Mouse (Mus musculus) heart, adult 2 months (tissue): ENCODE results near the gene Hcls1. TPM values are rescaled to one million over a fixed set of nuclear protein-coding genes. Genes with fewer than 3 reads are reported as not detected.

Experiments used
- DNase-seq, 2 experiments: peaks; one replicate each; pipeline ENCODE4 v3.0.0; 2021
- H3K27ac ChIP-seq: fragments of 200-600 bp; 2 replicates; pipeline ENCODE4 v1.8.1; 2022
- H3K27me3 ChIP-seq: fragments of 200-500 bp; 2 replicates; pipeline ENCODE4 v1.6.1; 2012; ENCODE audit warnings: mild to moderate bottlenecking, low read length, inconsistent platforms, mixed read lengths; ENCODE audit not compliant: control insufficient read depth, insufficient read depth
- H3K36me3 ChIP-seq: fragments of 200-500 bp; 2 replicates; pipeline ENCODE4 v1.6.1; 2012; ENCODE audit warnings: low read length, inconsistent platforms; ENCODE audit not compliant: control insufficient read depth, insufficient read depth
- H3K4me1 ChIP-seq: fragments of 200-500 bp; 2 replicates; pipeline ENCODE4 v1.6.1; 2011; ENCODE audit warnings: low read length; ENCODE audit not compliant: control insufficient read depth, insufficient read depth
- H3K4me3 ChIP-seq: fragments of 200-600 bp; 2 replicates; pipeline ENCODE4 v1.8.1; 2022
- H3K79me2 ChIP-seq: fragments of 200-500 bp; replicated peaks from 2 replicates; pipeline ENCODE4 v1.6.1; 2012; ENCODE audit warnings: mild to moderate bottlenecking, inconsistent platforms, low read length, moderate library complexity, mixed read lengths; ENCODE audit not compliant: control insufficient read depth, insufficient read depth
- H3K9ac ChIP-seq: fragments of 200-500 bp; 2 replicates; pipeline ENCODE4 v1.6.1; 2012; ENCODE audit warnings: low read depth, mild to moderate bottlenecking, control low read depth, inconsistent platforms, low read length, mixed read lengths
- CTCF ChIP-seq: fragments of 200-600 bp; IDR thresholded peaks from 2 replicates; pipeline ENCODE4 v1.8.1; 2022; ENCODE audit warnings: antibody characterized with exemption, mild to moderate bottlenecking, moderate library complexity
- EP300 ChIP-seq: fragments of 200-500 bp; IDR thresholded peaks from 2 replicates; pipeline ENCODE4 v1.6.1; 2011; ENCODE audit warnings: low read depth, low read length, control low read depth; ENCODE audit not compliant: insufficient read depth
- POLR2A ChIP-seq: fragments of 200-500 bp; IDR thresholded peaks from 2 replicates; pipeline ENCODE4 v1.6.1; 2011; ENCODE audit warnings: mild to moderate bottlenecking, low read depth, low read length, control low read depth; ENCODE audit not compliant: insufficient read depth
- WGBS: fragments of 180-500 bp; shearing (Covaris S2); methylation state at CpG from one replicate; pipeline ENCODE4 v1.1.7; 2018; 5-methylcytosine and 5-hydroxymethylcytosine counted together
- intact Hi-C: fragments of 180-260 bp; cut with DNase I; formaldehyde crosslinking; loops from one replicate; pipeline ENCODE4 v1.15.1; 2025
- polyA plus RNA-seq: library from polyadenylated mRNA; depleted of rRNA; stranded (reverse); fragments of >200 nt; gene quantifications from 2 replicates; pipeline ENCODE4 v1.2.3, GENCODE M21; 2012
- total RNA-seq, 2 experiments: library from RNA; stranded (reverse); gene quantifications; 2 replicates each; pipeline ENCODE4 v1.2.3; 2021

Hcls1 gene
- total and polyA plus RNA-seq, 3 experiments, result 7.3 to 9.3 (median 9.1) TPM

DNA sequence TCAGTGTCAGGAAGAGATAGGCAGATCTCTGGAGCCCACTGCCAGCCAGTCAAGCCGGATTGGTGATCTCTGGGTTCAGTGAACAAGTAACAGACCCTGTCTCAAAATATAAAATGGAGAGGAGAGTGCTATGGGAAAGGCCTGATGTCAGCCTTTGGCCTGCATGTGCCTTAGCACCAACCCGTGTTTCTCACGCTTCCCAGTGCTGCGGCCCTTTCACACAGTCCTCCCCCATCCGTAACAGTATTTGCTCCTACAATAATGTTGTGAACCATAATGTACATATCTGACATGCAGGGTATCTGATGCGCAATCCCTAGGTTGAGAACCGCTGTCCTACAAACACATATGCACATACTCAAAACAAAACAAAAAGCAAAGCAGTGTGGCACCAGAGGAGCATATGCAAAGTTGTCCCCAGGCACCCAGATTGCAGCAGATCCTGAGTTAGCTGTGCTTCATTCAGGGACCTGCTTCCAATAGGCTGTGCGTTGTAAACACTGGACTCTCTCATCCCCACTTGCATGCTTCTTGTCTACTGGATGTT is 13.6 kb upstream of the Hcls1 start:
- intact Hi-C loops, result no loop called here
- Histone ChIP-seq H3K4me3 (no peak overlapping the region), H3K4me1 (no peaks in the 10 kb centered on the region)

DNA sequence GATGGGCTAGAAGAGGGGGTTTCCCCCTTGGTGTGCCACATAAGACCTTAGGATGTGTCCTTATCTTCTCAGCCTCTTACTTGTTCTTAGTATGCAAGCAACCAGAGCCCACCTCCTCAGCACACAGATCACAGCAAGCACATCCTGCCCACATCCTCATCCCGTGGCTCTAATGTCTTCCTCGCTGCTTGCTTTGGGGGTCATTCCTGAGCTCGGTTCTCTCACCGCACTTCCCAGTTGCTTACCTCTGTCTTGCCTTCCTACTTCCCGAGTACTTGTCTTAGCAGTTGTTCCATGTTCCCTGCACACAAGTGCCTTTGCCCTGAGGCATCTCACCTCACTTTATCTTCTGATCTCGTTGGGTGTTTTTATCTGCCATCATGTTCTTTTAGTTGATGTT is 12.8 kb upstream of the Hcls1 start:
- Histone ChIP-seq H3K27me3 (no peaks in the 10 kb centered on the region), H3K4me3 (no peak overlapping the region), H3K27ac (no peak overlapping the region), H3K36me3 (no peaks in the 10 kb centered on the region; the same call in 1 of the 2 replicates), H3K4me1 (no peaks in the 10 kb centered on the region), H3K9ac (no peak overlapping the region), H3K79me2 (no peaks in the 10 kb centered on the region)
- 88% methylated on average over 6 of the region's 6 CpGs for WGBS
- DNase-seq, result no peak
- intact Hi-C loops, result no loop called here
- TF ChIP-seq EP300, result no peak

More for the DNA sequence above, 13.6 kb upstream of the Hcls1 start:
- Histone ChIP-seq H3K79me2 (no peaks in the 10 kb centered on the region), H3K27me3 (no peaks in the 10 kb centered on the region), H3K36me3 (no peaks in the 10 kb centered on the region; the same call in 1 of the 2 replicates), H3K9ac (no peak overlapping the region), H3K27ac (no peak overlapping the region)
- 91% methylated on average over 8 of the region's 8 CpGs for WGBS
- DNase-seq, result no peak
- TF ChIP-seq CTCF (no peak), POLR2A (no peak), EP300 (no peak)

DNA sequence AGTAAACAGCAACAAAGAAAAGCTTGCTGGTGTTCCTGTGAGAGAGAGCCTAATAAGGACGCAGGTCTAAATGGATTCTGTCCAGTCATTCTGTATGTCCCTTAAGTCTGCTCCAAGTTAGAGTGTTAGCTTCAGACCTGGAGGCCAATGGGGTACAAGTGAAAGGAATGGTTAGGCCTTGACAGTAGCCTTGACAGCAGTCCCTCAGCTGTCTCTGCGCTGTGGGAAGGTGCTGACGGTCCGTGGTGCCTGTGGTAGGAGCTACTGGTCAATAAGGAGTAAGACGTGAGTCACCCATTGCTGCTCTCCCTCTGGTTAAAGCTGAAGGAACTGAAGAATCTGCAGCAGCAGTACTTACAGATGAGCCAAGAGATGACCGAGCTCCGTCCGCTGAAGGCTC is 10.5 kb upstream of the Hcls1 start:
- no peak for DNase-seq
- Histone ChIP-seq H3K27ac (no peak overlapping the region), H3K9ac (no peak overlapping the region), H3K4me3 (no peak overlapping the region), H3K27me3 (no peaks in the 10 kb centered on the region), H3K4me1 (no peaks in the 10 kb centered on the region), H3K79me2 (no peaks in the 10 kb centered on the region), H3K36me3 (no peaks in the 10 kb centered on the region; the same call in 1 of the 2 replicates)
- TF ChIP-seq CTCF (no peak), EP300 (no peak), POLR2A (no peak)
- intact Hi-C loops, result no loop called here
- WGBS, result 94% methylated on average over 8 of the region's 8 CpGs

DNA sequence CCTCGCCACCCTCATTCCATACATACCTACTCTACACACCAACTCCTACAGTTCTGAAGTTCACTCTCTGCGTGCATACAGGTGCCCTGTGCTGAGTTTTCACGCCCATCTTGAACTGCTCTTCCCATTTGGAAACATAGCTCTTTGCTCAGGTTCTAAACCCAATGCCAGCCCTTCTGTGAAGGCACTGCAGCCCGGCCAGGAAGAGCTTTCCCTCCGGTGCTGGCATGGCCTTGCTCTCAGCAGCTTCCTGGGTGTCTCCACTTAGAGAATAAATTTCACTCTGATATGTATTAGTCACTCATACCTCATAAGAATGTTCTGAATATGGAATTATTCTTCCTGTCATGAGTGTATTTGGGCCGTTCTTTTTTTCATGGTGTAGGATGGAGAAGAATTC is 9.4 kb upstream of the Hcls1 start:
- 88% methylated on average over 6 of the region's 6 CpGs for WGBS
- no peak overlapping the region for H3K27ac ChIP-seq
- no peaks in the 10 kb centered on the region for H3K36me3 ChIP-seq
- no peaks in the 10 kb centered on the region for H3K4me1 ChIP-seq
- H3K27me3 ChIP-seq, result no peaks in the 10 kb centered on the region
- no peak for TF ChIP-seq CTCF
- TF ChIP-seq EP300, result no peak
- TF ChIP-seq POLR2A, result no peak
- H3K9ac ChIP-seq, result no peak overlapping the region
- intact Hi-C loops, result no loop called here
- H3K4me3 ChIP-seq, result no peak overlapping the region
- DNase-seq, result no peak
- H3K79me2 ChIP-seq, result no peaks in the 10 kb centered on the region

DNA sequence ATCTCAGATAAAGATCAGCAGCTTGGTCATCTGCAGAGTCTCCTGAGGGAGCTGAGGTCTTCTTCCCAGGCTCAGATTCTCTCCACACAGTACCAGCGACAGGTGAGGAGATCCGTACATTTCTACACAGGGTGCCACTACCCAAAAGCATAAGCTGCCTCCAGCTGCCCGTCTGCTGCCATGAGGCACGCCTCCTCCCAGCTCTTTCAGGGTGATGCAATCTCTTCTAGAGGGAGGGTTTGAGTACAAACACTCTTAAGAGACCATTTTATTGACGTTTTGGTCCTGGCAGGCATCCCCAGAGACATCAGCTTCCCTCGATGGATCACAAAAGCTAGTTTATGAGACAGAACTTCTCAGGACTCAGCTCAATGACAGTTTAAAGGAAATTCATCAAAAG is 9.0 kb upstream of the Hcls1 start:
- Histone ChIP-seq H3K9ac (no peak overlapping the region), H3K79me2 (no peaks in the 10 kb centered on the region), H3K27ac (no peak overlapping the region), H3K4me1 (no peaks in the 10 kb centered on the region), H3K27me3 (no peaks in the 10 kb centered on the region), H3K36me3 (no peaks in the 10 kb centered on the region), H3K4me3 (no peak overlapping the region)
- WGBS, result 74% methylated on average over 6 of the region's 6 CpGs
- intact Hi-C loops, result no loop called here
- DNase-seq, result no peak
- TF ChIP-seq EP300, result no peak
- TF ChIP-seq POLR2A, result no peak
- TF ChIP-seq CTCF, result no peak

DNA sequence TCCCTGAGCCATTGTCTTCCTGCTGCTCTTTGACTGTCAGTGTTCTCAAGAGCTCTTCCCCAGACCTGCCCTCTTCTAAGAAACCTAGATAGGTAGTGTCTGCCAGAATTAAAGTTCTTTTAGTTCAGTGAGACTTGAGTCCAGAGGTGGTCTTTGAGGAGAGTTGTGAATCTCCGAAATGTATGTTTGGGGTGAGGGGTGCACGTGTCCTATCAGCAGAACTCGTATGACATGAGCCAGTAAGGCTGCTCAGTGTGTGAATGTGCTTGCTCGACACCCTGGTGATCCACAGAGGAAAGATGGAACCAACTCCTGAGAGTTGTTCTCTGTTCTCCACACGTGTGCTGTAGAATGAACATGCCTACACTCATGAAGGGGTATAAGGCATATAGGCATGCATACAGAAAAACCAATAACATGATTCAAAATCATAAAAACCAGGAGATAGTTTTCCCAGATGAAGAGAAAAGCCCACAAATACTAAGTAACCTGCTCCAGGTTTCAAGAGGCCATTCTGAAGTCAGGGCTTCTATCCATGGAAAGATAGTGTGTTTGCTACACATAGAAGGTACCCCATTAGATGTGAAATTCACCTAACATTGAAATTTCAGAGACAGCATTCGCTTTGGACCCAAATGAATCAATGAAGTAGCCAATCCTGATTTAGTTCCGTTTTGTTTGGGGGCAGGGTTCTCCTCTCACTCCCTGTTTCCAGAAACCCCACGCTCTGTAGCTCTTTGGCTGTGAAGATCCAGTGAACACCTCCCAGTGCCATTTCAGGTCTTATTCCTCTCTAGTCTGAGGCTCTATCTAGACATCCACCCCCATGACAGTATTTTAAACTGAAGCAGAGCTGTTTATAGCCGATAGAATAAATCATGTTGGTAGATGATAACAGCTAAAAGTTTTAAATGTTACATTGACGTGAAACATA is 8.0 kb upstream of the Hcls1 start:
- 91% methylated on average over 10 of the region's 10 CpGs for WGBS

More for the DNA sequence above, 8.0 kb upstream of the Hcls1 start:
- H3K27ac ChIP-seq, result no peak overlapping the region
- no peaks in the 10 kb centered on the region for H3K27me3 ChIP-seq
- H3K36me3 ChIP-seq, result no peaks in the 10 kb centered on the region
- TF ChIP-seq EP300 (no peak), POLR2A (no peak), CTCF (no peak)
- H3K9ac ChIP-seq, result no peak overlapping the region
- no peak for DNase-seq
- H3K79me2 ChIP-seq, result no peaks in the 10 kb centered on the region
- H3K4me3 ChIP-seq, result no peak overlapping the region
- intact Hi-C loops, result no loop called here
- no peaks in the 10 kb centered on the region for H3K4me1 ChIP-seq
